Mouse (Mus musculus) heart, adult 2 months (tissue): ENCODE measurements around the gene Iqsec1.

ENCODE experiments used
- CTCF ChIP-seq: fragments of 200-600 bp; IDR thresholded peaks from 2 replicates; pipeline ENCODE4 v1.8.1; 2022; ENCODE audit warnings: antibody characterized with exemption, mild to moderate bottlenecking, moderate library complexity
- POLR2A ChIP-seq: fragments of 200-500 bp; IDR thresholded peaks from 2 replicates; pipeline ENCODE4 v1.6.1; 2011; ENCODE audit warnings: mild to moderate bottlenecking, low read depth, low read length, control low read depth; ENCODE audit not compliant: insufficient read depth

DNA sequence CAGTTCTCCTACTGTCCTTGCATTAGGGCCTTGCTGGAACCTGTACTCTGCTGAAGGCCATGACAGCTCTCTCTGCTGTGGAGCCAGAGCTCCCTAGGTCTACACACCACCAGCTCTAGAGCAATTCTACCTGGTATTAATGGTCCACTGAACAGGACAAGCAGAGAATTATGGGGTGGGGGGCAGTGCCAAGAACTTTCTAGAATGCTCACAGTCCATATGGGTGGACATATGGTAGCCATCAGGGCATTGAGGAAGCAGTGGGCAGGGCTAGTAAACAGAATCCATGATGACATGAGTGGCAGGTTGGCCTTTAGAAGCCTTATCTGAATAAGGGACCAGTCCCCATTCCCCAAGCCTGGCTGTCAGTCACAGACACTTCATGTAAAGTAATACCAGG lies 197.6 kb downstream of the Iqsec1 start:
- TF ChIP-seq CTCF (no peak), POLR2A (no peak)
